Mouse (Mus musculus): ENCODE measurements at regions not wholly inside any gene's neighbourhood (a gene's known extent, or its start where the extent isn't known, plus 50 kb on each side); places are given as distances from the start of the nearest gene placed in this dataset.
"Not testable (repeated sequence)": the region's sequence is repeated elsewhere in the genome, so short reads cannot be mapped to it uniquely, and the experiment has no call there.

GRCm38 (mm10) chr11:114485429-114485828 lies 182.9 kb upstream of the Rpl38 start:
- DNase-seq (ENCODE audit: extremely low read depth, low read depth), result peak; percentile 93

- DNase-seq (ENCODE audit: extremely low read depth, low read depth), result no peak
These were observed 183.7 kb upstream of the Rpl38 start for GRCm38 (mm10) chr11:114484668-114484953.

- DNase-seq (ENCODE audit: extremely low read depth, low read depth), result no peak
These were observed 184.3 kb upstream of the Rpl38 start for GRCm38 (mm10) chr11:114483823-114484667.

- not testable (repeated sequence) for DNase-seq (ENCODE audit: extremely low read depth, low read depth)
These were observed 185.0 kb upstream of the Rpl38 start for GRCm38 (mm10) chr11:114483350-114483749.

GRCm38 (mm10) chr11:114482070-114482469 lies 186.3 kb upstream of the Rpl38 start:
- no peak for DNase-seq (ENCODE audit: extremely low read depth, low read depth)

DNA sequence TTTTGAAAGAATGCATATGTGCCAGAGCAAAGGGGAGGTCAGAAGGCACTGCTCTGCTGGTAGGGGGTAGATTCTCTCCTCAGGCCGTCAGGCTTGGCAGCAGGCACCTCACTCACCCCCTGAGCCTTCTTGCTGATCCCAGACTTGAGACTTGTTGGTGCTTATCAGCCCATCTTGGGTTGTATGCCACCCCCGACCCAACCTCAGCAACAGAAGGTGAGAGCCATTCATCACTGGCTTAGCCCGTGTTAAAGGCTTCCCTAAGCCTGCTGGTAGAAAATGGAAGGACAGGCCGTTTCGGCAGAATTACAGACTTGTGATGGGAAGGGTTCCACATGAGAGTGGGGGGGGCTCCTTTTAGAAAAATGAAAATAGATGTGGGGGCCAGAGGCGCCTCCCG lies 187.3 kb upstream of the Rpl38 start:
- DNase-seq (ENCODE audit: extremely low read depth, low read depth), result no peak

GRCm38 (mm10) chr11:114480119-114480540 lies 188.2 kb upstream of the Rpl38 start:
- no peak for DNase-seq (ENCODE audit: extremely low read depth, low read depth)

DNA sequence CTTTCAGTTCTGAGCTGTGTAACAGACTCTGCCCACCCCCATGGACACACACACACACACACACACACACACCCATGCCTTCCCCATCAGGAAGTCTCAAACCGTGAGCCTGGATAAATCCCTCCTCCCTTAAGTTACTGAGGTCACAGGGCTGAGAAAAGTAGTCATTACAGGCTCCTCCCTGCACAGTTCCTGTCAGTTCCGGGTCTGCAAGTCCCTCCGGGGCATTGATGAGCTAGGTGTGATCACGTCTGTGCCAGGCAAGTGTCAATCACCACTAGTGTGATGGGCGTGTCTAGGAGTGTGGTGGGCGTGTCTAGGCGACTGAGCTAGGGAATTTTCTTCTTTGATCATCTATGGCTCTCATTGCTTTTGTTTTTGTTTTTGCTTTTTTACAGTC lies 189.6 kb upstream of the Rpl38 start:
- DNase-seq (ENCODE audit: extremely low read depth, low read depth), result peak; percentile 77

- DNase-seq (ENCODE audit: extremely low read depth, low read depth), result peak; percentile 54
These were observed 191.0 kb upstream of the Rpl38 start for GRCm38 (mm10) chr11:114477365-114477764.

DNA sequence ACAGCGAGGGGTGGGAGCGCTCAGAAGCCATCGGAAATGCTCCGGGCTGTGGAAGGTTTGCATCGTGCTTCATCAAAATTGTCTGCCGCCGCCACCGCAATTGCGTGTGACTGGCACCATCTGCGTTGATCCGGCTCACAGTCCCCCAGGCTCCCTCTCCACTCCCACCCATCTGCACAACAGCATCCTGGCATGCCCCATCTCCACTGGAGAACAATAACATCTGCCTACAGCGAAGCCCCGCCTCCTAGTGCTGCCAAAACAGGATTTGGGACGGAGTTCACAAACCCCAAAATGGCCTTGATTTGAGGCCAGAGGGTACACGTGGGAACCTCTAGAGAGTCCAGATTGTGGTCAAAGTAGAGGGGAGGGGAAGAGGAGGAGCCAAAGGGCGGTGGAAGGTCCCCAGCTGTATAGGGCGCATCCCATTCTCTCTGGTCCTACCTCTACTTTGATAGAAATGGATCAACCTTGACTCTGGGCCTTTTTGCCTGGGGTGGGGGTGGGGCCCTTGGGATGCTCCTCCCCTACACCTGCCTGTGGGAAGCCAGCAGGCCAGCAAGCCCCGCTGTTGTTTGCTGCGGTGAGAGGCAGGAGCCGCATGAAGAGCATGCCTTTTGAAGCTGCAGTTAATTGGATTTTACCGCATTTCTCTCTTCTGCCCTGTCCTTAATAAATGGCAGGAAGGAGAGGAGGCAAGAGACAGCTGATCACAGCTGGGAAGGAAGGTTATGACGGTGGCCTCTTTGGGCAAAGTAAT lies 195.6 kb upstream of the Rpl38 start:
- no peak for DNase-seq (ENCODE audit: extremely low read depth, low read depth)

DNA sequence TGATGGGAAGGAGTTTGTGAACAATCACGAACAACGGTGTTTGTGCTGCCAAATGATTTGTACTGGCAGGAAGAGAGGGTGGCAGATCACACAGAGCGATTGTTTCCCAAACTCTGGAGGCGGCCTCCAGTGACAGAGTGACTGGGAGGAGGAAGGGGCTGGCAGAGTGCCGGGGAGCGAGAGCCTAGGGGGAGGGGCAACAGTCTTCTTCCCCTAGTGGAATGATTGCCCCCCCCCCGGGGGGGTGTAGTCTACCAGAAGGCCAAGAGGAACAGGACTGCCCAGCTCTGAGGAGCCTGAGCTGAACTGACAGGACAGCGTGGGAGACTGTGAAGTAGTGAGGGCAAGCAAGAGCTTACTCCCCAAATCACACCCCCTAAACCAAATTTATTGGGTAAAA lies 199.9 kb upstream of the Rpl38 start:
- no peak for DNase-seq (ENCODE audit: extremely low read depth, low read depth)

- DNase-seq (ENCODE audit: extremely low read depth, low read depth), result no peak
These were observed 200.5 kb upstream of the Rpl38 start for GRCm38 (mm10) chr11:114467803-114468202.

DNA sequence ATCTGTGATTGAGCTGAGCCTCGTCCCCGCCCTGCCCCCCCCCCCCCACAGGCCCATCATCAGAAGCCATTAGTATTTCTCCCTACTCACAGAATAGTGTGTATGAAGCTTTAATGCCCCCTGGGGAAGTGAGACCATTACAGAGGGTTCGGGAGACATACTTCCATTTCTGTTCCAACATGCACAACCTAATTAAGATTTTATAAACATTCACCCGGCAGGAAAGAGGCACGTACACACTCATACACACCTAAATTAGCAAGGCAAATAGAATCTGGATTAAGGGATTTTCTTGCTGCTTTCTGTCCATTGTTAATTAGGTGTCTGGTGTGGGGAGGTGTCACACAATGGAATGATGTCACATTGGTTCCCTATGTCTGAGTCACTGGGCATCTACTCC lies 202.8 kb upstream of the Rpl38 start:
- DNase-seq (ENCODE audit: extremely low read depth, low read depth), result no peak

DNA sequence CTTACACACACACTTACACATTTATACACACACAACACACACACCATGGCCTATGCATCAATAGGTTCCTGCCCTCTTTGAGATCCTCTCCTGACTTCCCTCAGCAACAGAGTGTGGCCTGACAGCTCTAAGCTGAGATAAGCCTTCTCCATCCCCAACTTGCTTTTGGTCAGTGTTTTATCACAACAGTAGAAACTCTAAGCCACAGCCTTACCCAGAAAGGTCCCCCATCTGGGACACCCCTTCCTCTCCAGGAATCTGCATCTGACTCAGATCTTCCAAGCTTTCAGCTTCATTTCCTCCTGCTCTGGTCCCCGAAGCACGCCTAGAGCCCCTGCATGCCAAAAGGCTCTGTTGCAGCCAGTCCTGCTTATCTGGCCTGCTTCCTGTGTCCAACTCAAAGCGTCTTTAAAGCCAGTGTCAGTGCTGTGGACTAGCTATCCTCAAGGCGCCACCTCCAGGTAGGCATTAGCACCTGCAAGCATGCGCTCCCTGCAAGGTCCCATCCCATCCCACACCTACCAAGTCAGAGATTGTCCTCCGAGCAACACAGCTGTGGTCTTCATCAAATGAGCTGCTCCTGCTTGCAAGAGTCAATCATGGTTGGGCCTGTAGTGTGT lies 205.5 kb upstream of the Rpl38 start:
- DNase-seq (ENCODE audit: extremely low read depth, low read depth), result no peak

- no peak for DNase-seq (ENCODE audit: extremely low read depth, low read depth)
These were observed 213.4 kb upstream of the Rpl38 start for GRCm38 (mm10) chr11:114454876-114455330.

DNA sequence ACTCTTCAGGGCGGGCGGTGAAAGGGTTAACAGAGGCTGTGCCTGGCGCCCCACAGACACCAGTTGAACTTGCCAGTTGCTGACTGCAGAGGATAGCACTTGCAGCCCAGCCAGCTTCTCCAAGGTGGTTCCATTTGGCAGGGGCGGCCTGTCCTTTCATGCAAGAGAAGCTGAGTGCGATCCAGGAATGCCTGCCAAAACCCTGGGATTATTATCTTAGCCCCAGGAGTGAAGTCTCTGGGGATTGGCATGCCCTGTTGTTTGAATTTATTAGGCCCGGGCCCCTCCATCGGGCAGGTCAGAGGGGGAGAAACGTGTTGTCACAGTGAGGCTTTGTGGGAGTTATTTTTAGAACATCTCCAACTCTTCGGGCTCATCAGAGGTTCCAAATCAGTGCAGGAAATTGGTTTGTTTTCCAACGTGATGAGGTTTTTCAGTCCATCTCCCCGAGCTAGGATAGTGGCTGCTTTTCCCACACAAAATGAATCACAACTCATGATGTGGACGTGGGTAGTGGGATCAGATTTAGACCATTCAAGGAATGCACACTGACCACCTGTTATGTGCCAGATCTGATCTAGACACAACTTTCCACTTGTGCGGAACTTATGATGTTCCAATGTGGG lies 219.4 kb upstream of the Rpl38 start:
- DNase-seq (ENCODE audit: extremely low read depth, low read depth), result no peak

DNA sequence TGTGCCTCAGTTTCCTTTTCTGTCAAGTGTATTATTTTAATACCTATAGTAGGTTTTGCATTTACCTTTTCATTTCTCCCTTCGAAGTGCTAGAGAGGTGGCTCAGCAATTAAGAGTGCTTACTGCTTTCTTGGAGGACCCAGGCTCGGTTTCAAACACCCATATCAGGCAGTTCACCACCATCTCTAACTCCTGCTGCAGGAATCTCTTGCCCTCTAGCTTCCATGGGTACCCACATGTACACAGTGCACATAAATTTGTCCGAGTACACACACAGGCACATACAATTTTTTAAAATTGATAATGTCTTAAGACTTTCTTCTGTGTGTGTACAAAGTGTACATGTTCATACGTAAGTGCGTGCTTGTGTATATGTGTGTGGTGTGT lies 220.9 kb upstream of the Rpl38 start:
- no peak for DNase-seq (ENCODE audit: extremely low read depth, low read depth)

GRCm38 (mm10) chr11:114446617-114447460 lies 221.5 kb upstream of the Rpl38 start:
- peak; percentile 85 for DNase-seq (ENCODE audit: extremely low read depth, low read depth)

DNA sequence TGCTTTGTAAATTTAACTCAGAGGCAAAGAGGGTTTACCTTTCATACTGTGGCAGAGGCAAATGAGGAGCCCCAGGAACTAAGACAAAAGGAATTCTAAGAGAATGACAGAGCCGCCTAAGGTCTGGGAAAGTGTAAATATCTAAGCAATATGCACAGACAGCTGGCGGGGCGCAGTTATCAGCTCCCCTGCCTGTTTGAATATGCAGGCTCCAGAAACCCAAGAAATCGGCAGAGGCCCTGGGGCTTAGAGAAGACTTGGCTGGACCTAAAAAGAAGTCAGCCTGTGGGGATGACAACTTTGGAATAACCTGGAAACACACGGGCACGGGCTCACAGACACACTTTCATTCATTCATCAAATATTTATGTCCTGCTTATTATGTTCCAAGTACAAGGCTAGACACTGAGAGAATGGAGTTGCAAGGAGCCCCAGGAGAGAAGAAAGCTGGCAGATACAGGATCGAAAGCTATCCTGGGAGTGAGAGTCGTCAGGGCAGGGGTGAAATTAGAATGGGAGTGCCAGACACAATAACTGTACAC lies 222.2 kb upstream of the Rpl38 start:
- DNase-seq (ENCODE audit: extremely low read depth, low read depth), result no peak

DNA sequence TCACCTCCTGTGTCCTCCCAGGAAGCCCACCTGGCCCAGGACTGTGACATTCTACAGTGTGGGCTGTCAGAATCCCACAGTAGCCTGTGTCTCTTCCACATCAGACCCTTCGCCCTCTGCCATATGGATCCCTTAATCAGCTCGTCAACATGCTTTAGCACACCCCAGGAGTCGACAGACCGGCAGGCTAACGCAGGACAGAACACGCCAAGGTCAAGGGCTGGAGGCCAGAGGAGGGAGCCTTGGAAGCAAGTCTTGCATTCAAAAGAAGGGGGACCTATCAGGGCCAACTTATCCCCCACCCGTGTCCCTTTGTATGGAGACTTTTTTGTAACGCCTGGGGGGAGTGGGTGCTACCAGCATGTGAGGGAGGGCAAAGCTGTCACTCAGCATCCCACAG lies 224.1 kb upstream of the Rpl38 start:
- no peak for DNase-seq (ENCODE audit: extremely low read depth, low read depth)

GRCm38 (mm10) chr11:114443444-114443843 lies 224.9 kb upstream of the Rpl38 start:
- DNase-seq (ENCODE audit: extremely low read depth, low read depth), result no peak

Data from MEL-GATA-1-ER (cell line).